Mouse (Mus musculus) hindbrain, postnatal 0 days (tissue): ENCODE measurements around the gene Oog4. TPM values are rescaled to one million over a fixed set of nuclear protein-coding genes. Genes with fewer than 3 reads are reported as not detected.

Source experiments
- ATAC-seq: fragments of 200-750 bp; cut with Nextera tagmentation; 2 replicates; pipeline ENCODE4 v1.8.0; 2017; ENCODE audit warnings: mild to moderate bottlenecking, moderate TSS enrichment, moderate library complexity
- DNase-seq: peaks from one replicate; pipeline ENCODE4 v3.0.0-alpha.2; 2015; ENCODE audit warnings: low spot score
- H3K27ac ChIP-seq: fragments of 300-500 bp; sonication (generic); 2 replicates; pipeline ENCODE4 v1.5.1; 2014; ENCODE audit warnings: mild to moderate bottlenecking
- H3K27me3 ChIP-seq: fragments of 300-500 bp; sonication (generic); 2 replicates; pipeline ENCODE4 v1.6.1; 2014; ENCODE audit warnings: low read length, mixed read lengths; ENCODE audit not compliant: insufficient read depth
- H3K36me3 ChIP-seq: fragments of 300-500 bp; sonication (generic); 2 replicates; pipeline ENCODE4 v1.6.1; 2014; ENCODE audit warnings: low read length, mixed read lengths; ENCODE audit not compliant: insufficient read depth
- H3K4me1 ChIP-seq: fragments of 300-500 bp; sonication (generic); 2 replicates; pipeline ENCODE4 v1.6.1; 2014; ENCODE audit warnings: antibody characterized with exemption, low read length, mixed read lengths; ENCODE audit not compliant: insufficient read depth
- H3K4me2 ChIP-seq: fragments of 300-500 bp; sonication (generic); 2 replicates; pipeline ENCODE4 v1.6.1; 2014; ENCODE audit warnings: low read depth, mild to moderate bottlenecking, low read length, moderate library complexity, mixed read lengths
- H3K4me3 ChIP-seq: fragments of 300-500 bp; sonication (generic); 2 replicates; pipeline ENCODE4 v1.5.1; 2014; ENCODE audit warnings: low read length
- H3K9ac ChIP-seq: fragments of 300-500 bp; sonication (generic); replicated peaks from 2 replicates; pipeline ENCODE4 v1.6.1; 2014; ENCODE audit warnings: mild to moderate bottlenecking, low read length, moderate library complexity, mixed read lengths
- H3K9me3 ChIP-seq: fragments of 300-500 bp; sonication (generic); 2 replicates; pipeline ENCODE4 v1.6.1; 2016; ENCODE audit warnings: low read length, mixed read lengths
- CTCF ChIP-seq: IDR thresholded peaks from 2 replicates; pipeline ENCODE4 v1.5.1; 2016; ENCODE audit warnings: antibody characterized with exemption, control low read depth, low read depth
- WGBS: fragments of 180-500 bp; shearing (Covaris S2); extraction: QIAGEN DNeasy Blood & Tissue Kit; methylation state at CpG from one replicate; pipeline ENCODE4 v1.1.7; 2014; 5-methylcytosine and 5-hydroxymethylcytosine counted together
- polyA plus RNA-seq: library from polyadenylated mRNA; unstranded; fragments of >200 nt; fragmentation: Nextera tagmentation; extraction: Ambion mirVana; gene quantifications from 2 replicates; pipeline ENCODE4 v1.2.1, GENCODE M21; 2015
- total RNA-seq: library from RNA; depleted of rRNA; stranded (reverse); fragments of >200 nt; gene quantifications from 2 replicates; pipeline ENCODE4 v1.2.3, GENCODE M21; 2014; rRNA removed

Gene Oog4
- total and polyA plus RNA-seq, 2 experiments from 2014 or later, result not detected

DNA sequence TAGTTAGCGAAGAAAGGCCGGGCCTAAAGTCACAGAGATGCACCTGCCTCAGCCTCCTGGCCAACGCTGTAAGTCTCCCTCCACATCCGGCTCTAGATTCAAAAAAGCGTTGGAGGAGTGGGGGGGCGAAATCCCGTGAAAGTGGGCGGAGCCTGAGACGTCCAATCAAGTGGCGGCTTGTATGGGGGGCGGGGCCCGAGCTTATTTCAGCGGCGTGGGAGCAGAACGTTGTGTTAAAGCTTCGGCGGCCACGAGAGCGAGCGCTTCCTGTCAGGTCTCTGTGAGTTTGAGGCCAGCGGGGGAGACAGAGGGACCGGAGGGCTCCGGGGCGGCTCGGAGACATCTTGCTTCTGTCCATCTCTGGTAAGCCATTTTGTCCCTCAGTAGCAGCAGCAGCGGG lies 55.9 kb downstream of the Oog4 start, which contains the start of gene Pramel1:
TSS of gene Pramel1 (plus strand) at position 248 of the 400 bp plus-strand sequence.
- no peak within 1 kb of the TSS for H3K4me3 ChIP-seq
- no peak for TF ChIP-seq CTCF
- ATAC-seq (no peak), DNase-seq (no peak)
- H3K27me3 ChIP-seq, result no peaks in the 10 kb centered on the region
- WGBS, result 83% methylated on average over 26 of the region's 26 CpGs
- no peak within 1 kb of the TSS for H3K27ac ChIP-seq
- no peaks in the 10 kb centered on the region for H3K9me3 ChIP-seq
- no peaks in the 10 kb centered on the region for H3K4me1 ChIP-seq
- H3K9ac ChIP-seq, result no peak within 1 kb of the TSS
- H3K36me3 ChIP-seq, result no peaks in the 10 kb centered on the region
- H3K4me2 ChIP-seq, result no peak within 1 kb of the TSS

DNA sequence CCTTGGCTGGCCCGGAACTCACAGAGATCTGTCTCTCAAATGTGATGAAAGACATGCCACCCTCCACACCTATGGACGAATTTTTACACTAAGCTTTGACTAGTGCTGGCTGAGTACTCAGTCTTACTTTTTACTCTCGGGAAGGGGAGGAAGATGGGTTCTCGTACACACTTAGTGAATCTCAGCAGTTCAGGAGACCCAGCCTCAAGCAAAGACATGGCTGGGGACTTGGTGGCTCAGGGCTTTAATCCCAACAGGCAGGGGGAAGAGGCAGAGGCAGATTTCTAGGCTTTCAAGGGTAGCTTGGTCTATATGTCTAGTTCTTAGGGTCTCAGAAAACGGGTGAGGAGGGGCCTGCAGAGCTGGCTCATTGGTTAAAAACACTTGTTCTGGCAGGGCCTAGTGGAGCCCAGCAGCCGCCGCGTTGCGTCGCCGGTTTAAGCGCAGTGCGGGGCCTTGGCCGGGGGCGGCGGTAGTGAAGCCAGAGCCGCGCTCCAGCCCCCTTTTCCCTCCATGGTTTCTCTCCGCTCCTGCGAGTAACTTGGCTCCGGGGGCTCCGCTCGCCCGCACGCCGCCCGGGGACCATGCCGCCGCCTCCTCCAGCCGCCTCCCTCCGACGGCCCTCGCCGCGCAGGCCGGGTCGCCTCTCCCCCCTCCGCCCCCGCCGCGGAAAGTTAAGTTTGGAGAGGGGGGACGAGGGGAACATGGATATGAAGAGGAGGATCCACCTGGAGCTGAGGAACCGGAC lies 61.0 kb downstream of the Oog4 start:
- Histone ChIP-seq H3K4me3 (peak overlapping the region; percentile 36), H3K9ac (peak overlapping the region; percentile 35; the same call in 1 of the 2 replicates), H3K36me3 (no peaks in the 10 kb centered on the region), H3K4me1 (no peaks in the 10 kb centered on the region), H3K9me3 (no peaks in the 10 kb centered on the region), H3K4me2 (peak overlapping the region; percentile 52), H3K27ac (0 out of 2 replicates have a peak overlapping the region, but pooled peaks have one; percentile 26), H3K27me3 (no peaks in the 10 kb centered on the region)
- TF ChIP-seq CTCF, result peak; percentile 62
- WGBS, result 14% methylated on average over 23 of the region's 43 CpGs
- peak; percentile 95 for ATAC-seq
- DNase-seq, result peak; percentile 80

Other genes with a start within 250 kb of the Oog4 start
- 16.6 and 23.8 TPM in 2 replicates for gene Prdm2, start 237.3 kb downstream of the Oog4 start, total RNA-seq
- 10.3 and 11.0 TPM in 2 replicates for gene Prdm2, start 237.3 kb downstream of the Oog4 start, polyA plus RNA-seq
- gene Pdpn, start 150.8 kb downstream of the Oog4 start, total RNA-seq, result 31.8 and 56.8 TPM in 2 replicates
- 45.5 and 51.4 TPM in 2 replicates for gene Pdpn, start 150.8 kb downstream of the Oog4 start, polyA plus RNA-seq
- gene Lrrc38, start 100.6 kb downstream of the Oog4 start, total RNA-seq, result 0.29 and 0.63 TPM in 2 replicates
- 0.84 and 0.97 TPM in 2 replicates for gene Lrrc38, start 100.6 kb downstream of the Oog4 start, polyA plus RNA-seq
- not detected in 2 replicates for gene Pramel1, start 55.9 kb downstream of the Oog4 start, total RNA-seq
- gene Pramel1, start 55.9 kb downstream of the Oog4 start, polyA plus RNA-seq, result not detected in 2 replicates
- 26.1 and 48.5 TPM in 2 replicates for gene Pramef8, start 37.9 kb downstream of the Oog4 start, total RNA-seq
- 16.0 and 18.3 TPM in 2 replicates for gene Pramef8, start 37.9 kb downstream of the Oog4 start, polyA plus RNA-seq
- not detected in 2 replicates for gene Gm13043, start 61.0 kb upstream of the Oog4 start, total RNA-seq
- not detected in 2 replicates for gene Gm13043, start 61.0 kb upstream of the Oog4 start, polyA plus RNA-seq
- not detected in 2 replicates for gene Gm13040, start 85.6 kb upstream of the Oog4 start, total RNA-seq
- gene Gm13040, start 85.6 kb upstream of the Oog4 start, polyA plus RNA-seq, result not detected in 2 replicates
- gene BC080695, start 101.4 kb upstream of the Oog4 start, total RNA-seq, result not detected in 2 replicates
- not detected in 2 replicates for gene BC080695, start 101.4 kb upstream of the Oog4 start, polyA plus RNA-seq
- not detected in 2 replicates for gene Gm13057, start 101.4 kb upstream of the Oog4 start, total RNA-seq
- gene Gm13057, start 101.4 kb upstream of the Oog4 start, polyA plus RNA-seq, result not detected in 2 replicates
- gene Gm13083, start 164.7 kb upstream of the Oog4 start, total RNA-seq, result not detected in 2 replicates
- gene Gm13083, start 164.7 kb upstream of the Oog4 start, polyA plus RNA-seq, result not detected in 2 replicates
- not detected in 2 replicates for gene Gm13088, start 206.9 kb upstream of the Oog4 start, total RNA-seq
- gene Gm13088, start 206.9 kb upstream of the Oog4 start, polyA plus RNA-seq, result not detected in 2 replicates